Mouse (Mus musculus) layer of hippocampus, adult 9-11 months (tissue): Measurements from ENCODE around the gene Polr3h.

Experiments used
- DNase-seq: peaks from one replicate; pipeline ENCODE4 v3.0.0; 2022

The Polr3h gene

GRCm38 (mm10) chr15:81949076-81949475, 23.0 kb upstream of the Polr3h start:
- no peak for DNase-seq

- DNase-seq = no peak
Measured at GRCm38 (mm10) chr15:81943176-81943749, 17.2 kb upstream of the Polr3h start.

GRCm38 (mm10) chr15:81941010-81941409, 15.0 kb upstream of the Polr3h start:
- DNase-seq = no peak

- no peak for DNase-seq
Measured at GRCm38 (mm10) chr15:81940219-81940618, 14.2 kb upstream of the Polr3h start.

- DNase-seq = no peak
Measured at GRCm38 (mm10) chr15:81939774-81940173, 13.7 kb upstream of the Polr3h start.

GRCm38 (mm10) chr15:81939157-81939715, 13.2 kb upstream of the Polr3h start:
- DNase-seq = no peak

GRCm38 (mm10) chr15:81938246-81938645, 12.2 kb upstream of the Polr3h start:
- no peak for DNase-seq

GRCm38 (mm10) chr15:81937098-81937972, 11.3 kb upstream of the Polr3h start:
- peak; percentile 70 for DNase-seq

- DNase-seq = peak; percentile 47
Measured at GRCm38 (mm10) chr15:81936679-81937078, 10.6 kb upstream of the Polr3h start, which contains the start of gene Csdc2. Csdc2 (plus strand) TSS chr15:81936759.

GRCm38 (mm10) chr15:81935869-81936637, 10.0 kb upstream of the Polr3h start:
- no peak for DNase-seq

- DNase-seq = no peak
Measured at GRCm38 (mm10) chr15:81933986-81934385, 7.9 kb upstream of the Polr3h start.

GRCm38 (mm10) chr15:81932951-81933470, 7.0 kb upstream of the Polr3h start:
- DNase-seq = peak; percentile 85

GRCm38 (mm10) chr15:81928277-81928676, 2.2 kb upstream of the Polr3h start:
- peak; percentile 48 for DNase-seq

- no peak for DNase-seq
Measured at GRCm38 (mm10) chr15:81927741-81928140, 1.7 kb upstream of the Polr3h start.

GRCm38 (mm10) chr15:81926446-81926822, 394 bp upstream of the Polr3h start:
- DNase-seq = no peak

- no peak for DNase-seq
Measured at GRCm38 (mm10) chr15:81924933-81925332, 1.1 kb downstream of the Polr3h start.

GRCm38 (mm10) chr15:81921255-81921654, 4.8 kb downstream of the Polr3h start:
- no peak for DNase-seq

- DNase-seq = peak; percentile 67
Measured at GRCm38 (mm10) chr15:81920546-81921217, 5.4 kb downstream of the Polr3h start.

GRCm38 (mm10) chr15:81919062-81919461, 7.0 kb downstream of the Polr3h start:
- DNase-seq = no peak

GRCm38 (mm10) chr15:81917621-81918463, 8.2 kb downstream of the Polr3h start:
- DNase-seq = no peak

- no peak for DNase-seq
Measured at GRCm38 (mm10) chr15:81917201-81917600, 8.8 kb downstream of the Polr3h start.
